Mouse (Mus musculus): ENCODE measurements at regions not wholly inside any gene's neighbourhood (a gene's known extent, or its start where the extent isn't known, plus 50 kb on each side); places are given as distances from the start of the nearest gene placed in this dataset.
"Not testable (repeated sequence)": the region's sequence is repeated elsewhere in the genome, so short reads cannot be mapped to it uniquely, and the experiment has no call there.

DNA sequence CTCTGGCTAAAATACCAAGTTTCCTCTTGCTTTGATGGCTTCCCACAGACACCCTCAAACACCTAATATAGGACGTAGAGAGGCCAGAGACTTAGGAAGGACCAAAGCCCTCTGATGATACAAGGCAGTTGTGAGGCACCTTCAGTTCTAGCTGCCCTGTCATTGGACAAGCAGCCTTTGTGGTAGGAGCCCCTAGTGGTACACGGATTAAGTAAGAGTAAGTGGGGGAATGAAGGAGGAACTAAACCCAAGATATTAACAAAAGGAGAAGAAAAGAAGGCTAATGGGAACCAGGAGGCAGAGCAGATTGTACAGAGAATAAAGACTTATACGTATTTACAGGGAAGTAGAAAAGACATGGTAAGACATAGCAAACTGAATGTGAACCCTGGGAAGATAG lies 352.3 kb upstream of the Tmco5 start:
- DNase-seq (ENCODE audit: low spot score): not testable (repeated sequence)

DNA sequence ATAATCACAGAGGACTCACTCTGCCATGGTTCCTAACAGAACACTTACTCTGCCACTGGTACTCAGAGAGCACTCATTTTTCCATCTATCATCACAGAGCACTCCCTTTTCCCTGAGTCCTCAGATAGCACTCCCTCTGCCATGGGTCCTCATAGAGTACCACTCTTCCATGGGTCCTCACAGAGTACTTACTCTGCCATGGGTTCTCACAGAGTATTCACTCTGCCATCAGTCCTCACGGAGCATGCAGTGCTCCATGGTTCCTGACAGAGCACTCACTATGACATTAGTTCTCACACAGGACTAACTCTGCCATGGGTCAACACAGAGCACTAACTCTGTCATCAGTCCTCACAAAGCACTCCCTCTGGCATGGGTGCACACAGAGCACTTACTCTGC lies 342.0 kb upstream of the Tmco5 start:
- DNase-seq (ENCODE audit: low spot score): no peak

DNA sequence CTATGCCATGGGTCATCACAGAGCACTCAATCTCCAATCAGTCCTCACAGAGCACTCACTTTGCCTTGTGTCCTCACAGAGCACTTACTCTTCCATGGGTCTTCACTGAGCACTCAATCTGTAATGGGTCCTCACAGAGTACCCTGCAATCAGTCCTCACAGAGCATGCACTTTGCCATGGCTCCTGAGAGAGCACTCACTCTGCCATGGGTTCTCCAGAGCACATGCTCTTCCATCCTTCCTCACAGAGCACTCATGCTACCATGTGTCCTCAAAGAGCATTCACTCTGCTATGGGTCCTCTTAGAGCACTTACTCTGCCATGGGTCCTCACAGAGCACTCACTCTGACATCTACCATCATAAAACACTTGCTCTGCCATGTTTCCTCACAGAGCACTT lies 319.1 kb upstream of the Tmco5 start:
- DNase-seq (ENCODE audit: low spot score): no peak

DNA sequence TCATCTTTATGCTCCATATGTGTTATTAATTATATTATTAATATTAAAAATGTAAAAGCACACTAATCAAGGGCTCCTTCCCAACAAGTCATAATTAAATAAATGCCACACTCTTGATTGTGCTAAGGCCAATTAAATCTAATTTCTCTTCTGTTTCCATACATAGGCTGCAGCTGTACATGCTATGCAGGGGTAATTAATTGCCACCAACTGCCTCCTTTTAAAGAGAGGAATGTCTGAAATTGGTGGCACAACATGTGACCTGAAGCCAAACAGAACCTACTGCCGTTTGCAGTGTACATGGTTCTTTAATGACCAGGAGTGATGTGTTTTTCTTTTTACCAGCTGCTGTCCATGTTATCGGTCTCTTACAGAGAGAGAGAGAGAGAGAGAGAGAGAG lies 294.5 kb upstream of the Tmco5 start:
- no peak for DNase-seq (ENCODE audit: low spot score)

DNA sequence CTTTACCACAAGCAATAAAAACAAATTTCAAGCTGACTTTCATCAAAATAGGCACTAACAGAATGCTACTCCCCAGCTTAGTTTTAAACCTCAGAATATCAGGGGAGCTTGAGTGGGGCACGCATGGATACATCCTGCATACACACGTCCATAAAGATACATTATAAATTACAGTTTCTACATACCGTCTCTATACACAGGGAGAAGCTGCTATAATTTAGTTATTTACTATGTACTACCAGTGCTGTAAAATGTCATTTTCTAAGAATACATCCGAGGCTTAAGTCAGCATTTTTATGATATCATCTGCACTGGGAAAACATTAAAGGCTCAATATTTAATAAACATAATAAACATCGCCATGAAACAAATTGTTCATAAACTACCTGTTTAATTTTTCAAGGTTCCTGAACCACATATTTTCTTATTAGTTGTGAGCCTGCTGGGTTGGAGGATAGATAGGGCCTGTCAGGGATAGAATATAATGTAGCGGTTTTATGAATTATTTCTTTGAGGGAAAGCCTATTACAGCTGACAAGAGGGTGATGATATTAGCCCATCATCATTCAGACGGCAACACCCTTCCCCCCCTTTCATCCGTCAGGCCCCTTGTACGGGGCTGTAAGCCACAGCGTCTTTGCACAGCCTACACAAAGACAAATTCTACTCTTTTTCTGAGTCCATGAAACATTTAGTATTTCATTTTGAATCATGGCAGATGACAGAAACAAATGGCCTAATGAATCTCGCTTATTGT lies 292.1 kb upstream of the Tmco5 start:
- DNase-seq (ENCODE audit: low spot score): no peak

DNA sequence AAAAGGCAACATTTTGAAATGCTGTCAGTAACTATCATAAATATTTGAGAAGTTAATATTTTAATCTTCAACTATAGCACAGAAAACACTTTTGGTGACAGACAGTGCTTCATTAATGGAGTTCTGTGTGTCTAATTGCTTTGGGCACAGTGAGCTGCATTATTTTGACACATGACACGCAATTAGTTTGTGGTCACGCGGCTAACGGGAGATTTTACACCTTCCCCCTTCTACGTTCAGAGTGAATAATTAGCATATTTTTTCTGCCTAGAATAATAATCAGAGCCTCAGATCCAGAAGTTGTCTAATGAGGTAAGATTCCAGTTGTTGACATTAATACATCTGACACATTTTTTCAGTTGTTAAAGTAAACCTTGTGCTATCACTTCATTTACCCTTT lies 272.6 kb upstream of the Tmco5 start:
- no peak for DNase-seq (ENCODE audit: low spot score)

DNA sequence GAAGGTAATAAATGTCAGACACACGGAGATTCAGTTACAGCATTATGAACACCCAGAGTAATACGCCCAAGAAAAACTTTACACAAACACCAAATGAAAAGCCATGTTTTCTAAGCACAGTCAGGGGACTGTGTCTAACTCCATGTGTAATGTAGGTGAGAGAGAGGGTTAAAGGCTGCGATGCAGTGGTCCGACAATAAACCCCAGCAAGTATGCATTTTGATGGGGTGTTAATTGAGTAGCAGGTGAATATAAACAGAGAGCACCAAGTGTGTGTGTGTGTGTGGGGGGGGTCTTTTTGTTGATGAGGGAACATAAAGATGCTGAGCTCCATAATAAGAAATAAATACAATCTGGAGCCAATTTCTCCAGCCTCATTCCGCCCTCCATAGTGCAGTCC lies 238.6 kb upstream of the Tmco5 start:
- DNase-seq (ENCODE audit: low spot score): no peak

DNA sequence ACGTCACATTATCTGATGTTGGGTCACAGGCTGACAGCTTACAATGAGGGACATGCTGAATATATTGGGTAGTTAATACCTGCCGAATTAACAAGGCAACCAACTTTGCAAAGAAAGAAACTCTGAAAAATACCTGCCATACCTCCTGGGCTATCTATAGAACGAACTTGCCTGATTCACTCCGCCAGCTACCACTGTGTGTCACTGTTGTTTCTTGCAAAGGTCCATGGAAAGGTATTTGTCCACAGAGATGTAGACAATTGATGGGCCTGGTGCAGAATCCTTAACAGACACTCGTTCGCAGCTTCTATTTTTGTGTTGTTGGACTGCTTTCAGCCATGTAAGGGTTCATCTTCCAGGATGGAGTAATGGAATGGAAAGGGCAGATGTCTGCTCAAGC lies 226.4 kb upstream of the Tmco5 start:
- DNase-seq (ENCODE audit: low spot score): no peak

DNA sequence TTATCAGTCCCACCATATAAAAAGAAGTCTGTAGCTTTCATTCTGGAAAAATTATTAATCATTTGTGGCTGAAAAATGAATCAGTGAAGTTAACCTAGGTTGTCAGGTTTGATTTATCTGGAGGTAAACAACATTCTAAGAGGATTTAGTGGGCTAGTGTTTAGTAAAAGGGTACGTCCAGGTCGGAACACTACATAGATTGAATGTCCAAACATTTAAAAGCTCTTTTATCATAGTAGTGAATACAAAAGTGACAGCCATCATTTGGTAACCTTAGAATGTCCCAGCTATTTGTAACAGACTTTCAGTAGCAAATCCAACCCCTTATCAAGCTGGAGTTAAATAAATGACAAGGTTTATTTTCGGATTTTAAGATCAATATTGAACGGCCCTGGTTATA lies 192.7 kb upstream of the Tmco5 start:
- DNase-seq (ENCODE audit: low spot score): no peak

DNA sequence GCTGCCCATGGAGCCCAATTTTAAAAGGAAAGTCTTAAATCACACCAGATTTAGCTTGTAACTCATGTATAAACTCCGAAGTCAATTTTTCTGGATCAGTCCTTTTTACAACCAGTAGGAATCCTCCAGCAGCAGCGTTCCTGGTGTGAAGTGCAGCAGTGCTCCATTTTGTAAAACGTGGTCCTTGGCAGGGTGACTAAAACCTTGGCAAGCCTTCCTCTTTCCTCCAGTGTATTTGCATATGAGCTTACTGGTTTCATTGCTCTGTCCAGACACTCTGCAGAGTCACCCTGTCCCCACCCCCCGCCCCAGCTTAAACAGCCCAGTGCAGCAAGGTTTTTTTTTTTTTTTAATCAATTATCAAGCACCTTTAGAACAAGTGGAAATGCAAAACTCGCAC lies 180.9 kb upstream of the Tmco5 start:
- DNase-seq (ENCODE audit: low spot score): no peak

DNA sequence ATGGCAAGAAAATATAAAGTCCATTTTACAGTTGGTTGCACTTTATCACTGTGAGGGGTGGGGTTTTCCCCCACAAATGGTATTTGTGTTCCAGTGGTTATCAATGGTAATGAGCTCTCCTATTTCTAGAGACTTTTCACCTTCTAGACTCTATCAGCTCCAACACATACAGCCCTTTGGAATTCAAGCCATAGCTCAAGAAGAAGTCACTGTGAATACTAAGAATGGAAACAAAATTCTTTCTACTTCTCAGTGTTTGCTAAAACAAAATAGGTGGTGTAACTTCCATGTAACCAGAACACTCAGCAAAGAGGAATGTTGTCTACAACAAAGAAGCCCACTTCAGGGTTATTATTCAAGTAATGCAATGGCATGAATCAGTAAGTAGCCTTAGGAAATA lies 173.8 kb upstream of the Tmco5 start:
- no peak for DNase-seq (ENCODE audit: low spot score)

DNA sequence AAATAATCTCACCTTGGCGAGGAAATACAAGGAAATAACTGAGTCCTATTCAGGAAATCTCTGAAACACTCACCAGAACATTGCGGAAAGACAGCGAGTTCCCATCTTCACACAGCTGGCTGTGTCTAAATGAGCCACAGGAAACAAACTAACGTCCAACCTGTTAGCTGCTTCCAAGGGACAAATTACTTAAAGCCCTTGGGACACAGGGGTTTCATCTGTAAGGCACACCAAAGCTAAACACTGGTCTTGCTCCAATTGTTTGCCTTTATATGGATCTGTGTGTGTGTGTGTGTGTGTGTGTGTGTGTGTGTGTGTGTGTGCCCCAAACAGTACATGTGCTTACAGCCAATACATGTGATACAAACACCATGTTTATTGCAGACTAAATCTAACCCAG lies 168.9 kb upstream of the Tmco5 start:
- no peak for DNase-seq (ENCODE audit: low spot score)

DNA sequence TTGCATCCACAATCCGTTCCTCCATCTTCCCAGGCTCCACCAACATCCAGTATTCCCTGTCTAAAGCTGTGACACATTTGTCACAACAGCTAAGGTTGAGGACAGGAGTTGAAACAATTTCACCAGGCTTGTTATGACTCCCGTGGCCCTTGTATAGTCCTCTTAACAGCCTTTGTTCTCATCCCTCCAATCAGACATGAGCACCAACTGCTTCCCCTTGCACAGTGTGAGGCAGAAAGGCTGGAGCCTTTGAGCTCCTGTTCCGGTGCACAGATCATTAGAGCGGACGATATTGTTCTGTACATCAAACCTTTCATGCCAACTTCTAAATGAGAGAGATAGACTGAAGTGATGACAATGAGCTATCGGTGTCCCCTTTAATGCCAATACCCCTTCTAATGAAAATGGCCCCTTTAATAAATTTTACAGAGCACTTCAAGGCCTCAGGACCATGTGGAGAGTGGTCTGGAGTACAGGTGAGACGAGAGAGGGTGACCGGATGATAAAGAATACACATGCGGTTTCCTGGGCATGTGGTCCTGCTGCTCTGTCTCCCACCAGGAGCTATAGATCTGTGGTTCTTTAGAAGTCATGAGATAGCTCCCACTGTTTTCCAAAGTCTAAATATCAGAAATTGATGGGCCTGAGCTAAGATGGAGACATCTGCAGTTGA lies 161.8 kb upstream of the Tmco5 start:
- no peak for DNase-seq (ENCODE audit: low spot score)

DNA sequence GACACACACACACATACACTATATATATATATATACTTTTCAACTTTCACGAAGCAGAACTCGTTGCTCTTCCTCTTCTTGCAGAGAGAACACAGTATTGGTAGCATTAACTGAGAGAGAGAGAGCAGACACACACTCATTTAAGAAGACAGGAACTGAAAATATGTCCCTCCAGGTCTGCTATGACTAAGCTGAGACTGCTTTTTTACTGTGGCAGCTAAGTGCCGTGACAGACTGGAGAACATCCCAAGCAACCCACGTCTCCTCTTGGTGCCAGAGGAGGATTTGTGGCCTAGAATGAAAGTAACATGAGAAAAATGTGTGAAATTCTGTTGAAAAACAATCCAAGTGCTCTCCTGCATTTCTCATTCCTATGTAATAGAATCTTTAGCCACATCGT lies 159.9 kb upstream of the Tmco5 start:
- DNase-seq (ENCODE audit: low spot score): no peak

DNA sequence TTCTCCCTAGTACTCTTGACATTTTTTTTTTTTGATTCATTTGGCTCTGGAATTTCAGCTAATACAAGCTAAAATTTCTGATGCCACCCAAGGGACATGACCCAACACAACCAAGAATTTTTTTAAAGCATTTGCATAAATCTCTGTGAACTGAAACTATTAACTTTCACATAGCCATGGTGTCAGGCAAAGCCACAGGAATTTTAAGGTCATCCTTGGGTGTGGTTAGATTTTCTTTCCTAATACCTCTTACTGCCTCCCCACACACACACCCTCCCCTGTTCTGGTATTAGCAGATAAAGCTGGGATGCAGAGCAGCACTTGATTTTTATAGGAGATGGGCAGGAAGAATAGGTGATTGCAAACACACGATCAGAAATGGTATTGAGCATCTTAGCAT lies 150.9 kb upstream of the Tmco5 start:
- no peak for DNase-seq (ENCODE audit: low spot score)

DNA sequence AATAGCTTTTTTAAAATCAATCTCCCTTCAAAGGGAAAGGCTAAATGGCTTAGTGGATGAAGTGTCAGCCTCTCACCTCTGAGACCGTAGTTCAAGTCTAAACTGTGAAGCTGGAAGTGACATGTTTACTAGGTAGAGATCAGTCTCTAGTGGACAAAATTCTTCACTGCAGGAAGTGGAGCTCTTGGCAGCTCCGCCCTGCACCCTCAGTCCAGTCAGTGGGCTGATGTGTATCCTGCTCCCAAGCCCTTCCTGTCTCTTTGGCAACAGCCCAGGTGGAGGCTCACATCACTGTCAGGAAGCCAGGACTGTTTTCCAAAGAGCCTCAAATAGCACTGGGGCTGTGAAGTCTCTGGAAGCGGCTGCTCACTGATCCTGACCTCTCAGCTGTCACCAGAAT lies 142.8 kb upstream of the Tmco5 start:
- peak; percentile 11 for DNase-seq (ENCODE audit: low spot score)

DNA sequence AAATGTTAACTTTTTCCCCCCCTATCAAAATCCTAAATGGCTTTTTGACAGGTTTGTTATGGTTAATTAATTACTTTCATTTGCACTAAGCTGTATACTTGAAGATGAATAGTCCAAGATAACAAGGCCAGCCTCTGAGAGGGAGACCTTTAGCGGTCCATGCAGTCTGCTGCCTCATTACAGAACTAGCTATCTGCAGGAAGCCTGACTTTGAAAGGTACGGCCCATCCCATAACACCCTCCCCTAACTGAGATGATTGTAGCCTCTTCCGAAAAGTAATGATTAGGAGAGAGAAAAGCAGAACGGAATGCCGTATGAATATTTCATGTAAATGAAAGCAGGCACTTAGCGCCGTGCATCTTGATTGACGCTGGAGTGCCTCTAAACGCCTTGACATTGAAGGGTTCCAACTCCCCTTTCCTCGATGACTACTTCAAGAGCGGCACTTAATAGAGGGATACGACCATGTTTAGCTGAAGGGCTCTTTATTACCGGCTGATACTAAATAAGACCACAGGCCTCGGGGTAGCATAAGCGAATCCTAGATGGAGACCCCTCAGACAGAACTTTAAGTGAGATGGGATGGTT lies 109.9 kb upstream of the Tmco5 start:
- DNase-seq (ENCODE audit: low spot score): no peak

DNA sequence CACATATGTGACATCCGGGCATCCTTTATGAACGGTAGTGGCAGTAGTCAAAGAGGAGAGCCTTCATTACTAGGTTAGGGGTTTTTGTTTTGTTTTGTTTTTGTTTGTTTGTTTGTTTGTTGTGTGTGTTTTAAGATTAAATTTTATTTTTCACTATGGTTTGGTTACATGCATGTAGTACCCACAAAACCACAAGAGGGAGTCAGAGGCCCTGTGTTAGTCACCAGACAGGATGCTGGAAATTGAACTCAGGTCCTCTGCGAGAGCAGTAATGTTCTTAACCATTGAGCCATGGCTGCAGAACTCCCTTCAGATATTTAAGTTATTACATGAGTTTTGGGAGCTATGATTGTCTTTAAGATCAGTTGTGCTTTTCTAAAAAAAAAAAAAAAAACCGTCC lies 109.3 kb upstream of the Tmco5 start:
- no peak for DNase-seq (ENCODE audit: low spot score)

DNA sequence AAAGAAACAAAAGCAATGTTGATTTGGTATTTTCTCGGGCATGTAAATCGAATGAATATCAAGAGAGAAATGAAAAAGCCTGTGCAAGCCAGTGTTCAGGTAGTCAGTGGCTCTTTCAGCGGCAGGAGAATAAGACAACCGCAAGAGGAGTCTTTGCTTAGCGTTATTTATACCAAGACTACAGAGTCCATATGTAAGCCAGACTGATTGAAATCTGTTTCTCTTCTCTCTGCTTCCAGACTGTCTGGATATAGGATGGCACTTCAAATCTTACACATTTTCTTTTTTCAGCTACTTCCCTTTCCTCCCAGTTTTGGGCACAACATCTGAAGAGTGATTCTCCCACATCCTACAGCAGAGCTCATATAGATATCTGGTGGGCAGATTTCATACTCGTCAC lies 105.9 kb upstream of the Tmco5 start:
- DNase-seq (ENCODE audit: low spot score): no peak

DNA sequence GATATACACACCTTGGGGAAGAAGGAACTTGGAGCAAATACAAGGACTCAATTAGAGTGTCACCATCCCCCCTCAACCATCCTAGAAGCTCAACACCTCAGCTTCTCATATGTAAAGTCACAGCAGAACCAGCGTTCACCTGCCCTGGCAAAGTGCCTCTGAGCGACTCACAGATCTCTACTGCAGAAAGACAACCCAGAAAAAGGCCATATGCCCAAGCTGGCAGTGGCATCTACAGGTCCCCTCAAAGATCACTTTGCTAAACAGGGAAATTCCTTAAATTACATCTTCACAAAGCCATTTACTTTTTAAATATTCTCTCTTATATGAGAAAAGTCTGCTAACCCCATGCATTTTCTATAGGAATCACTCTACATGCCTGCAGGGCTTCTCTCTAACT lies 78.3 kb upstream of the Tmco5 start:
- DNase-seq (ENCODE audit: low spot score): no peak

DNA sequence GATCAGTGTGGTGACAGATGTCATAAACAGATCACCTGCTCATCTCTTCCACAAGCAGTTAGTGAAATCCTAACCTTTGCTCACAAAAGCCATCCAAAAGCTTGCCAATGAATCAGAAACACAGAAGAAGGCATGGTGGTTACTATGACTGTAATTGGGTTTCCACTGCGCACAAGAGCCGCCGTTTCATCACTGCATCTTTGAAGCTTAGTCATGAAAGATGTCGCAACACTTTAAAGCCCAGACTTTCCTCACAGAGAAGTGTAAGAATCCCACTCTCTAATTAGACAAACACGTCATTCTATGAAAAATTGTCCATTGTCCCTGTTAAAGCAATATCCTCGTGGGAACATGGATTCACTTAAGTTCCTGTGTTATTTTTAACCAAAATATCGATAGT lies 76.9 kb upstream of the Tmco5 start:
- no peak for DNase-seq (ENCODE audit: low spot score)

DNA sequence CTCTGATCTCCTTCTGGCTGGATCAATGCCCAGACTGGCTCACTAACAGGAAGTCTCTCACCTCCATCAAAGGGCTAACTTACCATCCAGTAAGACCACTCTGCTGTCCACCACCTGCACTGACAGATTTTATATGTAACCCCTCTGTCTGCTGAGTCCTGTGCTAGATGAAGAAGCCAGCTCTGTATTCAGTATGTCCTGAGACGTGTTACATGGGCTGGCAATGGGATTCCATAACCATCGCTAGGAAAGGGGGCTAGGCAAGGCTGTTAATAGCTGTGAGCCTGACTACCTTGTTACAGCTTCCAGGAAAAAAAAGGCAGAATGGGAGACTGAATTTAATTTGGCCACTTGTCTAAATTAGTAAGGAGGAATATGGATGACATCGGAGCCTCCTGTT lies 71.3 kb upstream of the Tmco5 start:
- DNase-seq (ENCODE audit: low spot score): no peak

DNA sequence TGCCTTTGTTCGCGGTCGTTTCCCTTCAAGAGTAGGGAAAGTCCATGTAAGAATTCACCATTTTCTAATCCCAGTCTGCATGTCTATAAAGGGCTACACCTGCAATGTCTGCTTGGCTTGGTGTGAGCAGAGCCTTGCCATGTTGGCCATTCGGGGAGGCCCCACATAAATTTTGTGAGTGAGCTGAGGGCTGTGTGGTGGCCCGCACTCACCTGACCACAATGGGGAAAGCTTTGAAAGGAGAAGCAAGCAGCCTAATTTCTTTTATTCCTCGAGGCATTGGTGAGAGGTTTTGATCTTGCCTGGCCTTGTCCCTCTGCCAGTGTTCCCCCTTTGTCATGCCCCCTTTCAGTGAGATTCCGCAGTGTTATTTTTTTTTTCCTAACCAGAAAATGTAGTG lies 70.9 kb upstream of the Tmco5 start:
- no peak for DNase-seq (ENCODE audit: low spot score)

DNA sequence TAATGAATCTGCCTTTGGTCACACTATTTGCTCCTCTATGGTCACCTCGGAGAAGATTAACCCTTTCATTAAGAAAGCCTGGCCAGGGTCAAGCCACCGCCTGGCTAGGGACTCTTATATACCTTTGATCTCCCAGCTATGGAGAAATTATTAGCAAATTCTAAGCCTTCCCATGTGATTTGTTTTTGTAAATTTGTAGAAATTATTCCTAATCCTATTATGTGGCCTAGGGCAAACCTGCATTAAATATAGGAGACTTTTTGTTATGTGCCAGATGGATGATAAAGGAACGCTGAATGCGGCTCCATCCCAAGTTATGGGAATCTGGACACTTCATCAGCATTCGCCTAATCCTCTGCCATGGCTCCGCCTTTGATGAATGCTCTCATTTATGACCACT lies 70.4 kb upstream of the Tmco5 start:
- no peak for DNase-seq (ENCODE audit: low spot score)

Data from ovary, adult 18-20 months (tissue).